27 mouse cellular contexts compared by ENCODE assay signal in genomic region chr3:84136509-84136908, GRCm38 (mm10). TPM values are rescaled to one million over a fixed set of nuclear protein-coding genes. Genes with fewer than 3 reads are reported as not detected.
A peak's percentile ranks its signal among the peaks of the same experiment; 100 is the strongest.
DNase-seq lines count a peak whose midpoint lies in the region; ATAC-seq and TF ChIP-seq lines count a peak whose summit lies in the region.
"Had no signal": no experiment of that assay in that cellular context is flagged by ENCODE, and none has a peak within 500 bp of the region (broad histone marks: within the 10 kb centered on the region; RNA-seq: fewer than 3 reads in every experiment).

No protein-coding gene starts in this region.

- TF ChIP-seq CTCF in liver, adult 2 months (IDR thresholded peaks at IDR 0.05; ENCODE audit: low read depth, low read length): no peak

- H3K36me3 ChIP-seq in liver, adult 2 months (ENCODE audit: control insufficient read depth, insufficient read depth, low read length): no peaks in the 10 kb centered on the region; the same call in 1 of the 2 replicates
- no peaks in the 10 kb centered on the region for H3K36me3 ChIP-seq in liver, embryonic 11.5 days (ENCODE audit: control insufficient read depth, insufficient read depth, low read length)
- H3K36me3 ChIP-seq in liver, embryonic 15.5 days (replicated peaks): no peaks in the 10 kb centered on the region
- H3K36me3 ChIP-seq: embryonic facial prominence, embryonic 13.5 days; heart, embryonic 15.5 days; hindbrain, embryonic 13.5 days had no signal

- no peaks in the 10 kb centered on the region for H3K27me3 ChIP-seq in liver, adult 2 months (ENCODE audit: control insufficient read depth, insufficient read depth, low read length)
- no peaks in the 10 kb centered on the region for H3K27me3 ChIP-seq in liver, embryonic 11.5 days (replicated peaks; ENCODE audit: control insufficient read depth, insufficient read depth, low read length)
- no peaks in the 10 kb centered on the region for H3K27me3 ChIP-seq in liver, embryonic 15.5 days
- H3K27me3 ChIP-seq: embryonic facial prominence, embryonic 13.5 days; forebrain, embryonic 13.5 days; heart, embryonic 15.5 days; hindbrain, embryonic 13.5 days; Patski had no signal

- no peak for DNase-seq in liver, adult 2 months (ENCODE audit: extremely low read depth, low read depth, low spot score)
- DNase-seq in liver: no peak
- DNase-seq in liver, embryonic 11.5 days (ENCODE audit: low spot score): no peak
- no peak for DNase-seq in gastrocnemius, adult 18-20 months (ENCODE audit: low spot score)
- no peak for DNase-seq in urinary bladder, adult 18-20 months (ENCODE audit: low spot score in 2 of 2)
- DNase-seq in layer of hippocampus, adult 11-12 months (ENCODE audit: low spot score): no peak
- DNase-seq: adrenal gland, adult 2 months; adrenal gland, postnatal 25 days; cerebellum, adult 11-12 months; cerebellum, adult 9-10 months; cerebellum, postnatal 25 days; forebrain, postnatal 0 days; gastrocnemius, adult 2 months; gastrocnemius, postnatal 25 days; heart, adult 11 months; heart, postnatal 14 days had no signal

- H3K9ac ChIP-seq in liver, adult 2 months (ENCODE audit: low read depth, low read length): no peak overlapping the region
- H3K9ac ChIP-seq in liver, embryonic 11.5 days (ENCODE audit: low read depth, low read length): no peak overlapping the region
- no peak overlapping the region for H3K9ac ChIP-seq in liver, embryonic 15.5 days
- H3K9ac ChIP-seq: embryonic facial prominence, embryonic 13.5 days; forebrain, embryonic 13.5 days; forebrain, postnatal 0 days; heart, embryonic 15.5 days; hindbrain, embryonic 13.5 days had no signal

- peak; percentile 71 for ATAC-seq in liver, embryonic 11.5 days (replicated peaks; ENCODE audit: low FRiP score)
- ATAC-seq in liver, embryonic 15.5 days (ENCODE audit: insufficient read depth): peak; percentile 41
- peak; percentile 60 for ATAC-seq in megakaryocyte-erythroid progenitor cell, adult 5-6 weeks (replicated peaks; ENCODE audit: low FRiP score, low TSS enrichment, poor library complexity, severe bottlenecking)
- ATAC-seq: forebrain, embryonic 13.5 days; forebrain, postnatal 0 days; hindbrain, postnatal 0 days; Patski had no signal

- no peak for TF ChIP-seq POLR2A in liver, adult 2 months (IDR thresholded peaks at IDR 0.05; ENCODE audit: extremely low read depth, insufficient read depth, low read length)

- H3K4me1 ChIP-seq in liver, adult 2 months (ENCODE audit: control insufficient read depth, insufficient read depth, low read length): no peaks in the 10 kb centered on the region
- peaks cover 5% of the 10 kb centered on the region for H3K4me1 ChIP-seq in liver, embryonic 11.5 days (replicated peaks; ENCODE audit: control insufficient read depth, insufficient read depth, low read length)
- H3K4me1 ChIP-seq in liver, embryonic 15.5 days (replicated peaks): peaks cover 21% of the 10 kb centered on the region
- H3K4me1 ChIP-seq: forebrain, embryonic 13.5 days; hindbrain, embryonic 13.5 days had no signal

- WGBS in liver, adult 2 months: 88% methylated on average over 7 of the region's 7 CpGs
- WGBS in liver, embryonic 11.5 days: 75% methylated on average over 7 of the region's 7 CpGs
- WGBS in liver, embryonic 15.5 days (ENCODE audit: insufficient replicate concordance): 41% methylated on average over 7 of the region's 7 CpGs

- no peaks in the 10 kb centered on the region for H3K79me2 ChIP-seq in liver, adult 2 months (ENCODE audit: control insufficient read depth, insufficient read depth, low read length)

- 0 out of 2 replicates have a peak overlapping the region, but pooled peaks have one; percentile 2 for H3K27ac ChIP-seq in liver, adult 2 months (replicated peaks; ENCODE audit: insufficient read depth, low read depth, low read length)
- no peak overlapping the region for H3K27ac ChIP-seq in liver, embryonic 11.5 days (ENCODE audit: low read depth, low read length)
- H3K27ac ChIP-seq in liver, embryonic 15.5 days (replicated peaks): peak overlapping the region; percentile 7; the same call in 1 of the 2 replicates
- H3K27ac ChIP-seq: embryonic facial prominence, embryonic 13.5 days; forebrain, embryonic 13.5 days; gastrocnemius, adult 2 months; heart, embryonic 15.5 days; hindbrain, embryonic 13.5 days; hindbrain, postnatal 0 days had no signal

- H3K4me2 ChIP-seq in liver, embryonic 11.5 days: no peak overlapping the region
- no peak overlapping the region for H3K4me2 ChIP-seq in liver, embryonic 15.5 days
- H3K4me2 ChIP-seq: embryonic facial prominence, embryonic 13.5 days; forebrain, embryonic 13.5 days; heart, embryonic 11.5 days; heart, embryonic 15.5 days; hindbrain, embryonic 13.5 days had no signal

- H3K9me3 ChIP-seq in liver, embryonic 11.5 days (ENCODE audit: control insufficient read depth, low read length): no peaks in the 10 kb centered on the region
- no peaks in the 10 kb centered on the region for H3K9me3 ChIP-seq in liver, embryonic 15.5 days (replicated peaks)
- H3K9me3 ChIP-seq: embryonic facial prominence, embryonic 13.5 days; forebrain, embryonic 13.5 days; heart, embryonic 15.5 days; hindbrain, embryonic 13.5 days had no signal

- no peak overlapping the region for H3K4me3 ChIP-seq in liver, adult 2 months (ENCODE audit: insufficient read depth, low read depth, low read length)
- H3K4me3 ChIP-seq in liver, embryonic 11.5 days (ENCODE audit: low read depth, low read length): no peak overlapping the region
- no peak overlapping the region for H3K4me3 ChIP-seq in liver, embryonic 15.5 days (replicated peaks)
- H3K4me3 ChIP-seq: embryonic facial prominence, embryonic 13.5 days; forebrain, embryonic 13.5 days; gastrocnemius, adult 2 months; heart, embryonic 15.5 days; hindbrain, embryonic 13.5 days had no signal

RNA-seq across cellular contexts. Expression of gene Mnd1, which starts 19.1 kb away (rescaled TPM):
- total RNA-seq in liver, adult 2 months (2014; rRNA removed): 7.4 and 7.5 TPM in 2 replicates
- 0.84 and 1.2 TPM in 2 replicates for polyA plus RNA-seq in liver, adult 2 months (2012; rRNA removed)
- 13.2 and 14.2 TPM in 2 replicates for polyA plus RNA-seq in liver, embryonic 11.5 days (2014; fragmentation: Nextera tagmentation; extraction: Ambion mirVana)
- 4.7 and 6.8 TPM in 2 replicates for polyA plus RNA-seq in liver, embryonic 15.5 days (2015; fragmentation: Nextera tagmentation; extraction: Ambion mirVana)
- 19.3 and 27.9 TPM in 2 replicates for total RNA-seq in megakaryocyte-erythroid progenitor cell, adult 5-6 weeks (2014; fragmentation: Nextera tagmentation)
- total RNA-seq in megakaryocyte-erythroid progenitor cell, adult 5-6 weeks (2017): 36.5 and 47.5 TPM in 2 replicates
- total RNA-seq in gastrocnemius, adult 18-20 months (2021): 1 to 10 TPM in 1 of 2 experiments, under 1 TPM in 1; 0.80 to 1.2 TPM

RNA-seq across cellular contexts. Expression of gene Gm6525, which starts 37.4 kb away (rescaled TPM):
- 0.27 TPM in 1 of 2 replicates, not detected in the other for total RNA-seq in liver, adult 2 months (2014; rRNA removed)
- not detected in 2 replicates for polyA plus RNA-seq in liver, adult 2 months (2012; rRNA removed)
- 0.27 and 0.48 TPM in 2 replicates for polyA plus RNA-seq in liver, embryonic 11.5 days (2014; fragmentation: Nextera tagmentation; extraction: Ambion mirVana)
- 0.22 and 0.28 TPM in 2 replicates for polyA plus RNA-seq in liver, embryonic 15.5 days (2015; fragmentation: Nextera tagmentation; extraction: Ambion mirVana)
- not detected in 2 replicates for total RNA-seq in megakaryocyte-erythroid progenitor cell, adult 5-6 weeks (2014; fragmentation: Nextera tagmentation)
- 0.47 and 1.1 TPM in 2 replicates for total RNA-seq in megakaryocyte-erythroid progenitor cell, adult 5-6 weeks (2017)
- total RNA-seq in gastrocnemius, adult 18-20 months (2021): not detected
- total RNA-seq: gastrocnemius, adult 2 months; gastrocnemius, postnatal 25 days; heart, postnatal 14 days; hematopoietic stem cell, adult 5-6 weeks; hindbrain, postnatal 0 days had no signal
- polyA plus RNA-seq: adrenal gland, adult 2 months; cortical plate, adult 2 months; heart, embryonic 11.5 days had no signal
